Mouse (Mus musculus) cerebellum, adult 2 months (tissue): Measurements from ENCODE around the gene Mgea5. TPM values are rescaled to one million over a fixed set of nuclear protein-coding genes. Genes with fewer than 3 reads are reported as not detected.

Experiments used
- DNase-seq, 2 experiments: peaks; one replicate each; pipeline ENCODE4 v3.0.0; 2021
- H3K27ac ChIP-seq: fragments of 200-500 bp; 2 replicates; pipeline ENCODE4 v1.5.1; 2012; ENCODE audit warnings: low read length, control low read depth, inconsistent platforms; ENCODE audit not compliant: insufficient read depth
- H3K27me3 ChIP-seq: fragments of 200-500 bp; 2 replicates; pipeline ENCODE4 v1.6.1; 2012; ENCODE audit warnings: inconsistent platforms, mild to moderate bottlenecking, low read length, moderate library complexity; ENCODE audit not compliant: control insufficient read depth, insufficient read depth
- H3K4me1 ChIP-seq: fragments of 200-500 bp; 2 replicates; pipeline ENCODE4 v1.6.1; 2011; ENCODE audit warnings: low read length; ENCODE audit not compliant: control insufficient read depth, insufficient read depth
- H3K4me3 ChIP-seq: fragments of 200-500 bp; replicated peaks from 2 replicates; pipeline ENCODE3; 2011; ENCODE audit warnings: mild to moderate bottlenecking, low read depth, low read length, control low read depth; ENCODE audit not compliant: insufficient read depth
- CTCF ChIP-seq: fragments of 200-500 bp; IDR thresholded peaks from 2 replicates; pipeline ENCODE4 v1.5.1; 2011; ENCODE audit warnings: low read depth, mild to moderate bottlenecking, control low read depth, low read length, moderate library complexity, borderline replicate concordance; ENCODE audit not compliant: insufficient read depth
- POLR2A ChIP-seq: fragments of 200-500 bp; IDR thresholded peaks from 2 replicates; pipeline ENCODE4 v1.6.1; 2011; ENCODE audit warnings: low read length, control low read depth, borderline replicate concordance; ENCODE audit not compliant: insufficient read depth
- WGBS: fragments of 180-500 bp; shearing (Covaris S2); methylation state at CpG from one replicate; pipeline ENCODE4 v1.1.7; 2018; 5-methylcytosine and 5-hydroxymethylcytosine counted together
- polyA plus RNA-seq: library from polyadenylated mRNA; depleted of rRNA; stranded (reverse); fragments of >200 nt; gene quantifications from 2 replicates; pipeline ENCODE4 v1.2.3, GENCODE M21; 2012

Gene Mgea5
- polyA plus RNA-seq, 1 experiment = 109 TPM

DNA sequence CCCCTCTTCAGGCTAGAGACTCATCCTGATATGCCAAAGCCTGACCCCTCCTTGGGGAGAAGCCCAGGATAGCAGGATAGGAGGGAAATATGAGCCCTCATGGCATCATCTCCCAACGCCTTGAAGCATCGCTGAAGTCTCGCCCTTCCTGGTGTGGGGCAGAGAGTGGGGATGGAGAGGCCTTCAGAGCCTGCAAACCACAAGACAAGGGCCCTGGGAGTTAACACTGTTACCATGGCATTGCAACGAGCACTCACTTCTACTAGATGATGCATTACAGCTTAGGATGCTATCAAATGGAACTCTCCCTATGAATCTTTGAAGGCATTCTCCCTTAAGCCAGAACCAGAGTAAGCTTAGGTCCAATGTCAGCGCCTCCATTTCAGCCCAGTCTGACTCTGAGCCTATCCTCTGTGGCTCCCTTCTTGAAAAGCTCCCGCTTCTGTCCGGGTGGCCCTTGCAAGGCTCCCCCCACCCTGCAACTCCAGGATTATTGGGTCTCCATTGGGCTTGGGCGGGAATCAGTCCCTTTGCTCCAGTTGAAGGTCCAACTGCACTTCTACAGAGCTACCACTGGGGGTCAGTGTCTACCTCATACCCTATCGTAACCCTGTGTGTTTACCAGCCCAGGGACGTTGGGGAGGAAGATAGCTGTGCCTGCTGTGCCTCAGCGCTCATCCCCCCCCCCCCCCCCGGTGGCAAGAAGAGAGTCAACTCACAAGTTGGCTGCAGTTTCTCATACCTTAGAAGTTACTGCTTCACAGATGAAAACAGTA, 21.1 kb upstream of the Mgea5 start:
- H3K4me1 ChIP-seq = no peaks in the 10 kb centered on the region
- 27% methylated on average over 12 of the region's 12 CpGs for WGBS
- peak; percentile 51 to 60 for DNase-seq
- TF ChIP-seq CTCF (peak; percentile 91), POLR2A (no peak)
- no peak overlapping the region for H3K27ac ChIP-seq
- no peaks in the 10 kb centered on the region for H3K27me3 ChIP-seq
- H3K4me3 ChIP-seq = peak overlapping the region; percentile 38

DNA sequence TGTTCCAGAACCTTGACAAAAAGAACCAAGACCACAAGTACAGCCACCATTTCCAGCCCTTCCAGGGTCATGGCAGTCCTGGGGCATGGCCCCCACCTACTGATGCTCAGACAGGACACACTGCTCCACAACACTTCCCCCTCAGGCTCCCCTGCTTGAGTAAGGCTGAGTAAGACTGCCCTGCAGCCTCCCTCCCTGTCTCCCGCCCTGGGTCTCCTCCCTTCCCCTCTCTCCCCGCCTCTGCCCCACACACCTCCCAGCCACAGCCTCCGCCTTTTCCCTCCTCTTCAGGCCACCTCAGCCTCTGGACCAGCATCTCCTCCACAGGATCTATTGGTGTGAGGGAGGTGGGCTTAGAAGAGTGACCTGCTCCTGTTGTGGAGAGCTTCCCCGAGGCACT, 19.8 kb upstream of the Mgea5 start:
- no peak overlapping the region for H3K27ac ChIP-seq
- no peaks in the 10 kb centered on the region for H3K4me1 ChIP-seq
- no peaks in the 10 kb centered on the region for H3K27me3 ChIP-seq
- no peak for DNase-seq
- WGBS = 36% methylated on average over 4 of the region's 4 CpGs
- no peak overlapping the region for H3K4me3 ChIP-seq
- TF ChIP-seq CTCF (no peak), POLR2A (no peak)

DNA sequence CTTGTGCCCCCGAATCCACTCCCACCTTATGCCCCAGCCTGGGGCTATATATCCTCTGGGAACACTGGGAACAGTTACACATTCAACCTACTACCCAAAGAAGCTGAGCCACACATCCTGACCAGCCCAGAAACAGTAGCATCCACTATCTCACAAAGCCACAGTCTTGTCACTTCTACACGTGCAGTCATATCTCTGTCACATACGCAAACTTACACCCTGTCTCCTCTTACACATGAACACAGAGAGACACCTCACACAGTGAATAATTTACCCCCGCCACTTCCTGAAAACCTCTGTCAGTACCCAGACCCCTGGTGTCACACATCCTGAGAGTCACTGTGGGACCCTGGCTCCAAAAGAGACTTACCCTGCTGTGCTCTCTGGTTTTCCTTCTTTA, 19.1 kb upstream of the Mgea5 start:
- H3K27ac ChIP-seq = no peak overlapping the region
- TF ChIP-seq CTCF = no peak
- TF ChIP-seq POLR2A = no peak
- no peaks in the 10 kb centered on the region for H3K4me1 ChIP-seq
- no peak overlapping the region for H3K4me3 ChIP-seq
- 60% methylated on average over 4 of the region's 4 CpGs for WGBS
- DNase-seq = no peak
- no peaks in the 10 kb centered on the region for H3K27me3 ChIP-seq

DNA sequence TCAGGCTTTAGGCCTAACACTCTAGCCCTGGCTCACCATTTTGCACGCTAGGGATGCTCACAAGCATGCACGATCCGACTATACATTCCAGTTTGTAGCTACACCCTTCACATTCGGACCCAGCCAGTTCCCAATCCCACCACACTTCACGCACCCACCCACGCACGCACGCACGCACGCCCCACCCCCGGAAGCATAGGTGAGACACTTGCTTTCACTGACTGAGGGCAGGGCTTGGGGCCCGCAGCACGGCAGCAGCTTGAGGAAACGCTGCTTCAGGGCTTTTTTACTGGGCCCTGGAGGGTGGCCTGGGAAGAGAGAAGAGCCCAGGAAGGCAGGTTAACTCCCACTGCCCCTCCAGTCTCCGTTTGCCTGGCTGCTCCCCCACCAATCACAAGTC, 13.2 kb upstream of the Mgea5 start:
- no peak for TF ChIP-seq CTCF
- 84% methylated on average over 15 of the region's 15 CpGs for WGBS
- Histone ChIP-seq H3K27me3 (no peaks in the 10 kb centered on the region), H3K4me1 (peaks cover 4% of the 10 kb centered on the region; the same call in 1 of the 2 replicates), H3K27ac (no peak overlapping the region), H3K4me3 (no peak overlapping the region)
- DNase-seq = no peak

DNA sequence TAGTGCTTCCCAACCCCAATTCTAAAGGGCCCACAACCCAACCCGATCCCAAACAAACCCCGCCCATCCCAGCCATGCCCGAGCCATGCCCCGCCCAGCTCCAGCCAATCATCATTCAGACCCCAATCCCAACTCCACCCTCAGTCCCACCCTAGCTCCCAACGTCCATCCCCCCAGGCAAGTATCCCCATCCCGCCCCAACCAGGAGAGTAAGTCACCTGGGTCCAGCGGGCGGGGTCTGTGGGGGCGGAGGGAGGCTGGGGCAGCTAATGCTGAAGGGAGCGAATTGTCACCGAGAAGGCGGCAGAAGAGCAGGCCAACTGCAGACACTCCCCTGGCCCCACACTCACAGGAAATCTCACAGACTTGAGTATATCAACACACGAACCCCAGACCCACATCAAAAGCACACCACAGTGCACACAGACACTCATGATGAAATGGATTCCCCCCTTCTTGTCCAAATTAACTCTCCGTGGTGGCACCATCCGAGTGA, 12.5 kb upstream of the Mgea5 start:
- Histone ChIP-seq H3K4me3 (no peak overlapping the region), H3K4me1 (peaks cover 4% of the 10 kb centered on the region; the same call in 1 of the 2 replicates), H3K27me3 (no peaks in the 10 kb centered on the region), H3K27ac (no peak overlapping the region)
- 27% methylated on average over 15 of the region's 15 CpGs for WGBS
- DNase-seq = no peak
- TF ChIP-seq CTCF (no peak), POLR2A (no peak)

DNA sequence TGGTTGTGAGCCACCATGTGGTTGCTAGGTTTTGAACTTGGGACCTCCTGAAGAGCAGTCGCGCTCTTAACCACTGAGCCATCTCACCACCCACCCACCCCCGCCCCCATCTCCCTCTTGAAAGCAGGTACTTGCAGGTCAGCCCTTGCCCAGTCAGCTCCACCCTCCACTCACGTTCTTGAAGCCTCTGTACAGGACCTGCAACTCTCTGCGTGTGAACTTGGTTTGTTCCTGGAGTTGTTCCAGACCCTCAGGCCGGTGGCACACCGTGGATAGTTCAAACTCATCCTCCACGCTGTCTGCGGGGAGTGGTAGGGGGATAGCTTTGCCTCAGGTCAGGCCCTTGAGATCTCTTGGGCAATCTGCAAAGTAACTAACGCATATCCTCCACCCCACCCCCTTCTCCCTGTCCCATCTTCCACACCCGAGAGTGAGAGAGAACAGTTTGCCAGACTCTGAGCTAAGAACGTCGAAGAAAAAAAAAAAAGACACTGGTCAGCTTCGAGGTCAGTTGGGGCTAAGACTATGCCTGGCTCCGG, 11.8 kb upstream of the Mgea5 start:
- peaks cover 4% of the 10 kb centered on the region; the same call in 1 of the 2 replicates for H3K4me1 ChIP-seq
- 27% methylated on average over 15 of the region's 15 CpGs for WGBS
- TF ChIP-seq CTCF (no peak), POLR2A (no peak)
- no peak overlapping the region for H3K4me3 ChIP-seq
- no peaks in the 10 kb centered on the region for H3K27me3 ChIP-seq
- no peak for DNase-seq
- no peak overlapping the region for H3K27ac ChIP-seq

DNA sequence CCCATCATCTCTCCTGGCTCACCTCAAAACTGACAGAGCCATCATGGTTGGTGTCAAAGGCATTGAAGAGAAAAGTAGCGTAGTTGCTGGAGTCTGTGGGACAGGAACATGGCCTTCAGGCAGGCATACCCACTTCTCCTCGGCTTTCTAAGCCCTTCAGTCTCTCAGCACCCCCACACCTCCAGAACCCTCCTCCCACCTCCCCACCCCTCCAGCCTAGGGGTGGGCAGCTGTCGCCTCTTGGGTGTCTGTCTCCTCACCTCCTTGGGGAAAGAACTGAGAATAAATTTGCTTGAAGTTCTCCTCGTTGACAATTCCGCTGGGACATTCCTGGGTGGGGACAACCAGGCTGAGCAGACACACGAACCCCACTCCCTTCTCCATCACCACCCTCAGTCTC, 11.1 kb upstream of the Mgea5 start:
- Histone ChIP-seq H3K27me3 (no peaks in the 10 kb centered on the region), H3K27ac (no peak overlapping the region), H3K4me3 (no peak overlapping the region), H3K4me1 (peaks cover 4% of the 10 kb centered on the region; the same call in 1 of the 2 replicates)
- DNase-seq = no peak
- TF ChIP-seq POLR2A = no peak
- TF ChIP-seq CTCF = no peak
- 60% methylated on average over 6 of the region's 6 CpGs for WGBS

DNA sequence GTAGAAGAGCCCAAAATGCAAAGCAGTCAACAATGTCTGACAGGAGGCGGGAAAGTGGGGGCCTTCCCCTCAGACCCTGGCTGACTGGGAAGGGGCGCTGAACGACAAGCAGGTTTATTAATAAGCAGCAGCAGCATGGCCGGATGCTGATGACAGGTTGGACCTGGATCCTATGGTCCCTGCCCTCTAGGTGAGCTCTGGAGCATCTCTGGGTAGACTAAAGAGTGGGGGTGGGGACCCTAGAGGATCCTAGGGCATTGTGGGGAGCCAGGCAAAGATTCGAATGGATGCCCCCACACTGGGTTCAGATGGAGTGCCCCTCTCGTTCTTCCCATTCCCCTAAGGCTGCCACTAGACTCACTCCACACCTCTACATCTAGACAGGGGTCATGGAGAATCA, 8.8 kb upstream of the Mgea5 start:
- Histone ChIP-seq H3K4me1 (peaks cover 4% of the 10 kb centered on the region; the same call in 1 of the 2 replicates), H3K27ac (no peak overlapping the region), H3K4me3 (no peak overlapping the region), H3K27me3 (no peaks in the 10 kb centered on the region)
- DNase-seq = no peak
- TF ChIP-seq POLR2A (no peak), CTCF (no peak)
- WGBS = 79% methylated on average over 6 of the region's 6 CpGs
